Mouse (Mus musculus): ENCODE measurements around the gene Net1. TPM values are rescaled to one million over a fixed set of nuclear protein-coding genes. Genes with fewer than 3 reads are reported as not detected.
"Not testable (repeated sequence)": the region's sequence is repeated elsewhere in the genome, so short reads cannot be mapped to it uniquely, and the experiment has no call there.

The Net1 gene
- total RNA-seq, 2 experiments from 2014 or later = 32.2 to 41.1 TPM

GRCm38 (mm10) chr13:3853648-3854333, 64.2 kb downstream of the Net1 start, which contains the start of gene Calm5:
TSS of gene Calm5 (plus strand) at chr13:3854173.
- intact Hi-C loops (cut with DNase I); DNase-seq (ENCODE audit: low spot score in 2 of 2): not testable (repeated sequence)

- intact Hi-C loops (cut with DNase I) = no loop called here
- DNase-seq (ENCODE audit: low spot score in 2 of 2) = no peak
These were observed 67.7 kb downstream of the Net1 start for GRCm38 (mm10) chr13:3850330-3850729.

- DNase-seq (ENCODE audit: low spot score in 2 of 2); intact Hi-C loops (cut with DNase I): not testable (repeated sequence)
These were observed 77.4 kb downstream of the Net1 start for GRCm38 (mm10) chr13:3840662-3841061.

GRCm38 (mm10) chr13:3837312-3837807, 80.7 kb downstream of the Net1 start, which contains the start of gene Calm4:
TSS of gene Calm4 (plus strand) at chr13:3837757.
- DNase-seq (ENCODE audit: low spot score in 2 of 2); intact Hi-C loops (cut with DNase I): not testable (repeated sequence)

- intact Hi-C loops (cut with DNase I); DNase-seq (ENCODE audit: low spot score in 2 of 2): not testable (repeated sequence)
These were observed 84.4 kb downstream of the Net1 start for GRCm38 (mm10) chr13:3833644-3834043.

- no peak for DNase-seq (ENCODE audit: low spot score in 2 of 2)
- intact Hi-C loops (cut with DNase I) = no loop called here
These were observed 85.6 kb downstream of the Net1 start for GRCm38 (mm10) chr13:3832450-3832849.

Small RNA genes within 50 kb of the gene (microRNA-seq; reads per million reads assigned to microRNA genes)
- 0 reads per million in 2 experiments for gene Gm22460

Other genes starting within 250 kb of the Net1 start
- not detected for gene Calml3, start 113.9 kb downstream of the Net1 start, total RNA-seq (2021)
- not detected for gene Calm4, start 80.5 kb downstream of the Net1 start, total RNA-seq (2021)
- not detected for gene Calm5, start 64.0 kb downstream of the Net1 start, total RNA-seq (2021)
- not detected for gene Tubal3, start 54 bp upstream of the Net1 start, total RNA-seq (2021)
- gene Ucn3, start 27.1 kb upstream of the Net1 start, total RNA-seq (2021) = not detected
- 1 to 10 TPM; 2.1 to 2.4 TPM for gene Akr1c14, start 130.8 kb upstream of the Net1 start, total RNA-seq (2021)
- gene Akr1c18, start 232.4 kb upstream of the Net1 start, total RNA-seq (2021) = 1 to 10 TPM; 1.4 to 1.6 TPM